Mouse (Mus musculus) MN1 (cell line): Measurements from ENCODE around the gene Vmn2r54.
"Not testable (repeated sequence)": the region's sequence is repeated elsewhere in the genome, so short reads cannot be mapped to it uniquely, and the experiment has no call there.

Source experiments
- DNase-seq: peaks from one replicate; pipeline ENCODE4 v3.0.0-alpha.2; 2016; ENCODE audit warnings: low spot score

Gene Vmn2r54

GRCm38 (mm10) chr7:12640219-12640618 lies at the start of gene Vmn2r54:
Vmn2r54 (minus strand) TSS chr7:12640319.
- not testable (repeated sequence) for DNase-seq

GRCm38 (mm10) chr7:12684903-12685302 lies 44.8 kb upstream of the Vmn2r54 start, which contains the start of gene Vmn2r55:
Vmn2r55 (minus strand) TSS chr7:12685003.
- DNase-seq = not testable (repeated sequence)

DNA sequence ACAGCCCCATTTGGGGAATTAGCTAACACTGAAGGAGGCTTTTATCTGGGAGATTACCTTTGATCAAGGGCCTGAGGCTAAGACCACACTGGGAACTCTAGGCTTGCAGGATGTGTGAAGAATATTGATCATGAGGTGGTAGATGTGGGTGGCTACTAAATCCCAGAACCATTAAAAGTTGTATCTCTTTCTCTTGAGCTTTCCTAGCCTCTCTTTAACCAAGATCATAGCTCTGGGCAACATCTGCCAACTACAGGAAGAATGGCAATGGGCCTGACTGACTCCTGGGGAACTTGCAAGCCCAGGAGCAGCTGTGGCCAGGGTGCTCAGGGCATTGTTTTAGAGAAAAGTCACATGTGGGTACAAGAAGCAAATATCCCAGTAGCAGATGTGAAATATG lies 31.4 kb downstream of the Vmn2r54 start, which contains the start of gene Vmn2r53:
Gene Vmn2r53, minus strand, starts transcription at position 101 of the 400 bp plus-strand sequence.
- DNase-seq = no peak
